Mouse (Mus musculus): ENCODE results near the gene 9930111J21Rik2.
"Not testable (repeated sequence)": the region's sequence is repeated elsewhere in the genome, so short reads cannot be mapped to it uniquely, and the experiment has no call there.

9930111J21Rik2 gene

GRCm38 (mm10) chr11:48978240-48978939, 72.7 kb downstream of the 9930111J21Rik2 start, which contains the start of gene Olfr56:
Olfr56 (plus strand) TSS chr11:48978889.
- not testable (repeated sequence) for DNase-seq (ENCODE audit: low spot score in 2 of 2)

GRCm38 (mm10) chr11:48974686-48975085, 76.4 kb downstream of the 9930111J21Rik2 start:
- DNase-seq (ENCODE audit: low spot score in 2 of 2) = not testable (repeated sequence)
